Mouse (Mus musculus): Measurements from ENCODE around the gene Atp6v0b. TPM values are rescaled to one million over a fixed set of nuclear protein-coding genes. Genes with fewer than 3 reads are reported as not detected.

Atp6v0b gene
- total RNA-seq, 2 experiments from 2014 or later = 421 to 464 TPM

- DNase-seq (ENCODE audit: low spot score in 2 of 2) = no peak
Observed at GRCm38 (mm10) chr4:117878301-117878700, 8.8 kb downstream of the Atp6v0b start.

GRCm38 (mm10) chr4:117873615-117874014 lies 13.5 kb downstream of the Atp6v0b start:
- DNase-seq (ENCODE audit: low spot score in 2 of 2) = no peak

- DNase-seq (ENCODE audit: low spot score in 2 of 2) = no peak
Observed at GRCm38 (mm10) chr4:117872471-117872886, 14.7 kb downstream of the Atp6v0b start, which contains the start of gene Ccdc24. Gene Ccdc24, minus strand, starts transcription at chr4:117872557.

GRCm38 (mm10) chr4:117871787-117872186 lies 15.3 kb downstream of the Atp6v0b start:
- no peak for DNase-seq (ENCODE audit: low spot score in 2 of 2)

- no peak for DNase-seq (ENCODE audit: low spot score in 2 of 2)
Observed at GRCm38 (mm10) chr4:117870437-117870836, 16.7 kb downstream of the Atp6v0b start.

GRCm38 (mm10) chr4:117869317-117869716 lies 17.8 kb downstream of the Atp6v0b start:
- no peak for DNase-seq (ENCODE audit: low spot score in 2 of 2)

- peak; percentile 44 to 61 for DNase-seq (ENCODE audit: low spot score in 2 of 2)
Observed at GRCm38 (mm10) chr4:117867823-117868222, 19.3 kb downstream of the Atp6v0b start.

GRCm38 (mm10) chr4:117867000-117867399 lies 20.1 kb downstream of the Atp6v0b start:
- DNase-seq (ENCODE audit: low spot score in 2 of 2) = no peak

- no peak for DNase-seq (ENCODE audit: low spot score in 2 of 2)
Observed at GRCm38 (mm10) chr4:117866083-117866482, 21.1 kb downstream of the Atp6v0b start.

- DNase-seq (ENCODE audit: low spot score in 2 of 2) = peak; percentile 52 to 64
Observed at GRCm38 (mm10) chr4:117862823-117863222, 24.3 kb downstream of the Atp6v0b start.

- DNase-seq (ENCODE audit: low spot score in 2 of 2) = no peak
Observed at GRCm38 (mm10) chr4:117860570-117860969, 26.6 kb downstream of the Atp6v0b start.

- peak; percentile 62 to 69 for DNase-seq (ENCODE audit: low spot score in 2 of 2)
Observed at GRCm38 (mm10) chr4:117858794-117859193, 28.3 kb downstream of the Atp6v0b start.

- no peak for DNase-seq (ENCODE audit: low spot score in 2 of 2)
Observed at GRCm38 (mm10) chr4:117855146-117855545, 32.0 kb downstream of the Atp6v0b start.

GRCm38 (mm10) chr4:117852152-117852868 lies 34.8 kb downstream of the Atp6v0b start:
- no peak for DNase-seq (ENCODE audit: low spot score in 2 of 2)

GRCm38 (mm10) chr4:117850871-117851270 lies 36.3 kb downstream of the Atp6v0b start:
- DNase-seq (ENCODE audit: low spot score in 2 of 2) = no peak

- no peak for DNase-seq (ENCODE audit: low spot score in 2 of 2)
Observed at GRCm38 (mm10) chr4:117850176-117850575, 37.0 kb downstream of the Atp6v0b start.

- DNase-seq (ENCODE audit: low spot score in 2 of 2) = no peak
Observed at GRCm38 (mm10) chr4:117849506-117849905, 37.6 kb downstream of the Atp6v0b start.

- DNase-seq (ENCODE audit: low spot score in 2 of 2) = no peak
Observed at GRCm38 (mm10) chr4:117849063-117849462, 38.1 kb downstream of the Atp6v0b start.

- no peak for DNase-seq (ENCODE audit: low spot score in 2 of 2)
Observed at GRCm38 (mm10) chr4:117847011-117847410, 40.1 kb downstream of the Atp6v0b start.

- no peak for DNase-seq (ENCODE audit: low spot score in 2 of 2)
Observed at GRCm38 (mm10) chr4:117846261-117846660, 40.9 kb downstream of the Atp6v0b start.

GRCm38 (mm10) chr4:117845316-117845715 lies 41.8 kb downstream of the Atp6v0b start:
- DNase-seq (ENCODE audit: low spot score in 2 of 2) = no peak

- DNase-seq (ENCODE audit: low spot score in 2 of 2) = no peak
Observed at GRCm38 (mm10) chr4:117844467-117844866, 42.7 kb downstream of the Atp6v0b start.

GRCm38 (mm10) chr4:117843101-117843500 lies 44.0 kb downstream of the Atp6v0b start:
- no peak for DNase-seq (ENCODE audit: low spot score in 2 of 2)
